Comparison of ENCODE assay signal across 25 mouse cellular contexts in the genomic region with DNA sequence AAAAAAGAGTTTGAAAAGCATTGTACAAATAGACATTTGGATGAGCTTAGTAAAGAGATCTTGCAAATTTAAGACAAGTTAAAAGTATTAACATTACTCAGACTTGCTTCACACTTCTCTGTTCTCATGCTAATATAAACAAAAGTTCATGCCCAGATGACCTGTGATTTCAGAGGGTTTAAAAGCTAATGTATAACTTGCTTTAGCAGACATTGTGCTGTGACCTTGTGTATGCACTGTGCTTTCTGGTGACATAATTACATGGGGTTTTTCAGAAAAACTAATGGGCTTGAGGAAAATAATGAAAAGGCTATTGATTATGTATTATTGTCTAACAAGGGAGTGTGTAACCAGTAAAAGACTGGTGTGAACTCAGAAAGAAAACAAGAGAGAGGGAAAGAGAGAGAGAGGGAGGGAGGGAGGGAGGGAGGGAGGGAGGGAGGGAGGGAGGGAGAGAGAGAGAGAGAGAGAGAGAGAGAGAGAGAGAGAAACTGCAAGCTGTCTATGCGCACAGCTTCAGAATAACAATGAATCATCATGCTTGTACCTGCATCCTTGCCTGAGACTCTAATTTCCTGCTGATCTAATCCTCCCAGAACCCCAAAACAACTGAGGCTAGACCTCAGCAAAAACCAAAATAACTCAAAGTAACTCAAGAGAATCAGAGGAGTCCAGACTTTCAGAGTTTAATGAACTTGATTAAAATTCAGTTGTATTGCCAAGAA.
"Had no signal": no experiment of that assay in that cellular context is flagged by ENCODE, and none has a peak within 500 bp of the region (broad histone marks: within the 10 kb centered on the region; RNA-seq: fewer than 3 reads in every experiment).

No protein-coding gene starts in this region.

- H3K4me2 ChIP-seq: heart, embryonic 11.5 days; heart, embryonic 13.5 days; heart, embryonic 15.5 days; hindbrain, embryonic 14.5 days; intestine, embryonic 15.5 days; kidney, embryonic 15.5 days; limb, embryonic 12.5 days; liver, embryonic 13.5 days; liver, embryonic 15.5 days had no signal

- H3K36me3 ChIP-seq: heart, embryonic 13.5 days; heart, embryonic 15.5 days; intestine, embryonic 15.5 days; kidney, embryonic 15.5 days; limb, embryonic 10.5 days; limb, embryonic 12.5 days; liver, embryonic 13.5 days; liver, embryonic 15.5 days had no signal

- H3K27me3 ChIP-seq: heart, embryonic 13.5 days; heart, embryonic 15.5 days; intestine, embryonic 15.5 days; kidney, embryonic 15.5 days; limb, embryonic 12.5 days; liver, embryonic 13.5 days; liver, embryonic 15.5 days had no signal

- H3K9me3 ChIP-seq: heart, embryonic 13.5 days; heart, embryonic 15.5 days; intestine, embryonic 15.5 days; kidney, embryonic 15.5 days; limb, embryonic 10.5 days; limb, embryonic 12.5 days; liver, embryonic 13.5 days; liver, embryonic 15.5 days had no signal

- H3K4me1 ChIP-seq: heart, embryonic 13.5 days; heart, embryonic 15.5 days; intestine, embryonic 15.5 days; kidney, embryonic 15.5 days; limb, embryonic 10.5 days; limb, embryonic 12.5 days; liver, embryonic 13.5 days; liver, embryonic 15.5 days had no signal

- DNase-seq: forebrain, postnatal 0 days; gastrocnemius, postnatal 14 days; gastrocnemius, postnatal 36 days; heart, adult 11 months; heart, adult 2 months; heart, postnatal 14 days; heart, postnatal 36 days; kidney, postnatal 25 days; kidney, postnatal 4 days; liver, embryonic 13.5 days had no signal

- H3K4me3 ChIP-seq: heart, adult 2 months; heart, embryonic 13.5 days; heart, embryonic 15.5 days; intestine, embryonic 15.5 days; kidney, embryonic 15.5 days; layer of hippocampus, adult 2 months; left cerebral cortex, adult 2 months; limb, embryonic 10.5 days; limb, embryonic 12.5 days; liver, embryonic 13.5 days; liver, embryonic 15.5 days had no signal

- H3K27ac ChIP-seq: heart, adult 2 months; heart, embryonic 13.5 days; heart, embryonic 15.5 days; hindbrain, embryonic 14.5 days; intestine, embryonic 15.5 days; kidney, embryonic 15.5 days; kidney, postnatal 0 days; layer of hippocampus, adult 2 months; left cerebral cortex, adult 2 months; limb, embryonic 10.5 days; limb, embryonic 12.5 days; liver, embryonic 13.5 days; liver, embryonic 15.5 days had no signal

- H3K9ac ChIP-seq: forebrain, postnatal 0 days; heart, embryonic 13.5 days; heart, embryonic 15.5 days; hindbrain, embryonic 14.5 days; intestine, embryonic 15.5 days; kidney, embryonic 15.5 days; limb, embryonic 12.5 days; liver, embryonic 13.5 days; liver, embryonic 15.5 days had no signal

- ATAC-seq: forebrain, postnatal 0 days; hindbrain, embryonic 16.5 days; inflammation-experienced regulatory T-cells, adult 6 months; intestine, embryonic 15.5 days; intestine, postnatal 0 days had no signal
